Mouse (Mus musculus): ENCODE data around the gene Padi3. TPM values are rescaled to one million over a fixed set of nuclear protein-coding genes. Genes with fewer than 3 reads are reported as not detected.

The Padi3 gene
- total RNA-seq, 2 experiments from 2014 or later = 0.24 TPM; not detected in 1

GRCm38 (mm10) chr4:140779803-140780397 lies 30.5 kb downstream of the Padi3 start:
- peak; percentile 78 for DNase-seq

DNA sequence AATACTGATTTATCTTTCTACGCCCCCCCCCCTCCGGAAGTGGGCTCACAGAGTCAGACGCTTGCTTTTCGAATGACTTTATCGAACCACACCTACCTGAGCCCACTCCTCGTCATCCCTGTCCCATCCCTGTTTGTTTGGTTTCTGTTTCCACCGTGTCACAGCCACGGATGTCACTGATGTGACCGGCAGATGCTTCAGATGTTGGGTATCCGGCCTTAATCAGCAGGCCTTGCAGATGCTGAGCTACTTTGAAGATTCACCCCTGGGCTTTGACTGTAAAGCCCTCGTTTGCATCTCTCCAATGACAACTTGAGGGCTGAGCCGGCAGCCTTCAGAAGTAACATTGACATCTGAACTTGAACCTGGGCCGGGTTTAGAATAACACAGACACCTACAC lies 33.8 kb downstream of the Padi3 start:
- DNase-seq = no peak

DNA sequence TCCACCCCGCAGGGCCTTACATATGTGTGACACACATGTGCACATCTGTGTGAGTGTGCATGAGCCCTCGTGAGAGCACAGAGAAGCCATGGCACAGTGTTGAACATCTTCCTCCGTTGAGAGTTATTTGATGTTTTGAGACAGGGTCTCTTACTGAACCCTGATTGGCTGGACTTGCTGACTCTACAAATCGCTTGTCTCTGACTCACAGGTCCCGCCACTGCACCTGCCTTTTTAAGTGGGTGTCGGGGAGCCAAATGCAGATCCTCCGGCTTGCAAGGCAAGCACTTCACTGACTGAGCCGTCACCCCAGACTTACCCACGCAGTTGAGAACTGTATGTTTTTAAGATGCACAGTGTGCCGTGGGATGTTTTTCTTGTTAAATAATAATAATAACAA lies 34.6 kb downstream of the Padi3 start:
- DNase-seq = no peak

DNA sequence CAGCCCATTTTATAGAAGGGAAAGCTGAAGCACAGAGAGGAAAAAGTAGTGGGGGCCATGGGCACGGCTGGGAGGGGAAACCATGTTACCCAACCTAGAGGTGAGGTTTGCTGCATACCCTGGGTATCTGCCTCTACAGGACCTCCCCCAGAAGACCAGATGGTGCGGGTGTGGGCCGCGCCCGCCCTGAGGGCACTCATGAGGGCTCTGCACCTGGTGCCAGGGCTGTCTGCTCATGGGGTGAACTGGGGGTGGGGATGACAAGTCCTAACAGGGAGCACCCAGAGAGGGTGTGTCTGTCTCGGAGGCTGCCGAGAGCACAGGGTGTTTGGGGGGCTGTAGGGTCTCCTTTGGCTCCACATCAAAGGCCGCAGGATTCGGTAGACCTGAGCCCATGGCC lies 35.6 kb downstream of the Padi3 start:
- no peak for DNase-seq

GRCm38 (mm10) chr4:140774025-140774800 lies 36.2 kb downstream of the Padi3 start, which contains the start of gene Padi4:
TSS of gene Padi4 (minus strand) at chr4:140774236.
- DNase-seq = no peak

DNA sequence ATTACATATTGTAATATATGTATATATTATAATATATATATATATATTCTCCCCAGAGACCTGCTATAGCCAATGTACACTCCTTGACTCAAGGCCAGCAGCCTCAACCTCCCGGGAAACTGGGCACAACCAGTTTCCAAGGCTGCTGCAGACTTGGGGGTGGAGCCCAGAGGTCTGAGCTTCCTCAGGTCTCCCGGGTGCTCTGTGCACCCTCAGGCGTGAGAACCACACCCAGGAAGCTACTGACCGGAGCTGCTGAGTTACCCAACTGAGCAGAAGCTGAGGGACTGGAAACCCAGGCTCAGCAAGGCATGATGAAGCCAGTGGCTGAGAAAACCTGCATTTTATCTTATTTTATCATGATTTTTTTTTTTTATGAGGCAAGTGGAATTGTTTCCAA lies 39.4 kb downstream of the Padi3 start:
- DNase-seq = no peak

- DNase-seq = peak; percentile 67
Observed at GRCm38 (mm10) chr4:140770433-140770832, 40.0 kb downstream of the Padi3 start.

- no peak for DNase-seq
Observed at GRCm38 (mm10) chr4:140768973-140769372, 41.5 kb downstream of the Padi3 start.

- no peak for DNase-seq
Observed at GRCm38 (mm10) chr4:140765936-140766335, 44.5 kb downstream of the Padi3 start.

DNA sequence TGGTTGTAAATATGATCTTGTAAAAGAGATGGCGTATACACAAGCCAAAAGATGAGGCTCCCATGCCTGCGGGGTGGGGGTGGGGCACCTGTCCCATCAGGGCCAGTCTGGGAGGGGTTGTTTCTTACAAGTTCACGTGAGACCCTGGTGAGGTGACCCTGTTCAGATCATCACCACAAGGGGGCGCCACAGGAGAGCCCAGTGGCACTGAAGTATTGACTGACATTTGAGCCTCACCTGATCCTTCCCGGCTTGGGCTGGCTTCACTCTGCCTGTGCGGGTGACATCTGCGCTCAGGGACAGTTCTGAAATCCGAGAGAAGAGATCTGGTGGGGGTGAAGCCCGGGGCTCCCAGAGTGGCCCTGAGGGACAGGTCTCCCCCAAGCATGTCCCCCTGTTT lies 47.3 kb downstream of the Padi3 start:
- peak; percentile 71 for DNase-seq

DNA sequence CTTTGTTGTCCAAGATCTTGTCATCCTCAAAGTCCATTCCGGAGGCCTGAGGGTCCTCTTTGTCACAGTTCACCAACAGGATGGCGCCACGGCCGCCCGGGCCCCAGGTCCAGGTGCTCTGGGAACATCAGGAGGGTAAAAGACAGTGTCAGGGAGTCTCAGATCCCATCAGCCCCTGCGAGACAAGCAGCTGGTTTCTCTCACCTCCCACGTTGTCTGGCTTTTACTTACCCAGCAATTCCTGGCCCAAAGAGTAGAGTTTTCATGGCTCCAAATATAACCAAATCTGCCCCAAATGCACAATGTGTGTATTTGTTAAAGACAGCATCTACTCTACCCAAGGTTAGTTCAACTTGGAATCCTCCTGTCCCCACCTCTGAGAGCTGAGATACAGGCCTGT lies 48.8 kb downstream of the Padi3 start:
- DNase-seq = no peak

- peak; percentile 43 for DNase-seq
Observed at GRCm38 (mm10) chr4:140755811-140756210, 54.6 kb downstream of the Padi3 start.

- peak; percentile 17 for DNase-seq
Observed at GRCm38 (mm10) chr4:140753366-140753765, 57.1 kb downstream of the Padi3 start.

- DNase-seq = peak; percentile 16
Observed at GRCm38 (mm10) chr4:140750328-140750727, 60.1 kb downstream of the Padi3 start.

DNA sequence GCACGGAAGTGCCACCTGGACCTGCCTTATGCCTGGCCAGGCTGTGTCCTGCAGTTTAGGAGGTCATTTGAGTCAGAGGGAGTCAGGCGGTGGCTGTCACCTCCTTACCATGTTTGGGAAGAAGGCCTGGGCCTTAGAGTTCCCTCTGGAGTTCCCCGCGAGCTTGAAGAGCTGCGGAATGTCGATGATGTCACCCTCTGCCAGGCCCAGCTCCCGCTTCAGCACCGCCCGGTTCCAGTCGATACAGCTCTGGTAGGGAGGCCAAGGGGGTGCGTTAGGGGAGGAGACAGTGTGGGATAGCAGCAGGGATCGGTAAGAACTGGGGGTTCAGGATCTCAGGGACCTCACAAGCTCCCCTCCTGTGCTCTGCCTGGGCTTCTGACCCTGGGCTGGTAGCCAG lies 62.5 kb downstream of the Padi3 start:
- no peak for DNase-seq

GRCm38 (mm10) chr4:140744654-140745053 lies 65.8 kb downstream of the Padi3 start:
- DNase-seq = peak; percentile 74

DNA sequence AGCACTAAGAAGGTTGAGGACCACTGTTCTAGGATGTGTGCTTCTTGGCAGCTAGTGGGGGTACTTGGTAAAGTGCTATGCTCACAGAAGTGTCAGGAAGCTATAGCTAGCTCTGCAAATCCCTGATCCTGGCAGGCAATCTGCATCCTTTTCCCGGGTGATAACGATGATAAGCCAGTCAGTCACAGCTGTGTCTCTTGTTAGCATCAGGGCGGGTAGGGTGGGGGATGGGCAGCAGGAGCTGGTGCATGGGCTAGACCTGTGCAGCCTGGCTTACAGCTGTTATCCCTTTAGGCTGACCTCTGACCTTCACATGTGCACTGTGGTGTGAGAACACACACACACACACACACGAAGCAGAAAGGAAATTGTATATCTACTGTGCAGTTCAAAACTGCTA lies 67.4 kb downstream of the Padi3 start:
- no peak for DNase-seq

- DNase-seq = no peak
Observed at GRCm38 (mm10) chr4:140742543-140742942, 67.9 kb downstream of the Padi3 start, which contains the start of gene Padi6. TSS of gene Padi6 (minus strand) at chr4:140742643.

DNA sequence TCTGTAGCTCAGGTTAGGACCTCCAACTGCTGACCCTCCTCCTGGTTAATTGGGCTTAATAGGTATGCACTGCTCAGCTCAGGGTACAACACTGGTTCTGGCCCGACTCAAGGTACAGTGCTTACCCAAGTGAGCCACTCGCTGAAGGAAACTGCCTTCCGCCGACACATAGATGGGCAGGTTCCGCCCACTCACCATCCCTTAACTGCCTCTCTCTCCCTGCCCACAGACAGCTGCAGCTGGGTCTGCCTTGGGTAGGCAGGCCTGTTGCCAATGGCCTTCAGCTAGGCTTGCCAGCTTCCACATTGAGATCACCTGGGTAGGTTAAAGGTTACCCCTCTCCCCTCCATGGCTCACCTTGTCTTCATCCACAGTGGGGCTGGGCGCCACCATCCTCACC lies 69.0 kb downstream of the Padi3 start:
- no peak for DNase-seq

DNA sequence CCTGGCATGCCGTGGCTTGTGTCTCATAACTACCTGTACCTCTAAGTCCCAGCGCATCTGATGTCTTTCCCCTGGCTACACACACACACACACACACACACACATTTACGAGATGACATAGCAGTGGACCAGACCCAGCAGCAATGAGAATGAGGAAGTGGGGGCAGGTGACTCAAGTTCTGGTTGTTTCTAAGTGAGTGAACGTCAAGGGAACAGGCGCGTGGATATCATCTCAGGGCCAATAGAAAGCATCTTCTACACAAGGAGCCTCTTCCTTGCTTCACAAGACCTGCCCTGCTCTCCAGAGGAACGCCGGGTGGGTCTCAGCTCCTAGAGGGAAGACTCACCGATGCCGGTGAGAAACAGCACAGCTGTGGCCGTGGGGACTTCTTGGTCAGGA lies 69.8 kb downstream of the Padi3 start:
- DNase-seq = no peak
